Mouse (Mus musculus): Measurements from ENCODE around the gene Hydin. TPM values are rescaled to one million over a fixed set of nuclear protein-coding genes. Genes with fewer than 3 reads are reported as not detected.

Hydin gene
- total and polyA plus RNA-seq, 3 experiments, result 9.5 to 17.3 (median 9.8) TPM

DNA sequence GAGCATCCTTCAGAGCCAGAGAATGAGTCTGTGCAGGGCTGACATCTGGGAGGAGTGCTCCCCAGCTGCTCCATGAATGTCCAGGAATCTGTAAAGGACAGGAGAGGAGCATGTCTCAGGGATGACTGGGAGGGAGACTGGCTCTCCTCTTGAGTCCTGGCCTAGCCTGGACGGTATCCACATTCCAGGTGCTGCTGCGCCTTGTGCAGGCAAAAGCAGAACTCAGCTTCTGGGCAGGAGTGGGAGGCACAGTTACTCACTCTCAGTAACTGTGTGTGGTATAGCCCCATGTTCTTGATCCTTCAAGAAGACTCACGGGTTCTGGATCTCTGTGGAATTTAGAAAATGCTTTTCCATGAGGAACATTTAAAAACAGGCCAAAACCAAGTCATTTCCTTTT is 363.3 kb downstream of the Hydin start:
- in situ Hi-C loops (cut with MboI; ENCODE audit: low pct_ligation_motif_present, low pct_unique_long_range_greater_than_20kb, low sequenced_read_pairs), result loop anchor here (25.0 kb wide), 2 partner anchors 207 to 457 kb away; partner anchors contain the start of genes Clec18a, Cog4, Pdpr and Sf3b3
- peaks cover 27% of the 10 kb centered on the region for H3K79me2 ChIP-seq (replicated peaks; ENCODE audit: control insufficient read depth, extremely low read depth, insufficient read depth, poor library complexity, severe bottlenecking)
- dilution Hi-C loops (cut with MboI; ENCODE audit: extremely low pct_ligation_motif_present, extremely low pct_unique_long_range_greater_than_20kb, low sequenced_read_pairs), result no loop called here
- no peak overlapping the region for H3K4me3 ChIP-seq (replicated peaks in 1 of 3; ENCODE audit: low read depth in 2 of 3, low read length in 2 of 3, poor library complexity in 1 of 3)
- DNase-seq (ENCODE audit: extremely low read depth), result no peak
- H3K27ac ChIP-seq (ENCODE audit: insufficient read depth, low read depth), result no peak overlapping the region
- no peak overlapping the region for H3K4me2 ChIP-seq (ENCODE audit: insufficient read depth, low read depth, poor library complexity, severe bottlenecking)
- H3K9ac ChIP-seq (ENCODE audit: insufficient read depth, low read depth), result no peak overlapping the region
- no peak for TF ChIP-seq MAZ (IDR thresholded peaks at IDR 0.05; ENCODE audit: low read depth, low read length)
- no peak for TF ChIP-seq UBTF (IDR thresholded peaks at IDR 0.05; ENCODE audit: low read depth, low read length)
- no peak for TF ChIP-seq MAFK (IDR thresholded peaks at IDR 0.05; ENCODE audit: insufficient replicate concordance, low read length)
- TF ChIP-seq ZNF384 (IDR thresholded peaks at IDR 0.05; ENCODE audit: low read depth, low read length), result no peak
- no peaks in the 10 kb centered on the region for H3K27me3 ChIP-seq (replicated peaks)
- no peaks in the 10 kb centered on the region for H3K9me3 ChIP-seq (replicated peaks; ENCODE audit: low read length)
- peaks cover 2 to 24% of the 10 kb centered on the region in 2 experiments; a peak in 3 of 4 replicates for H3K4me1 ChIP-seq (ENCODE audit: control insufficient read depth in 1 of 2, insufficient read depth in 2 of 2)
- peaks cover 38 to 81% of the 10 kb centered on the region in 2 experiments for H3K36me3 ChIP-seq (replicated peaks in 1 of 2; ENCODE audit: control insufficient read depth in 1 of 2, insufficient read depth in 1 of 2, low read length in 1 of 2)

- Histone ChIP-seq H3K4me3 (replicated peaks in 1 of 3; ENCODE audit: low read depth in 2 of 3, low read length in 2 of 3, poor library complexity in 1 of 3) (no peak overlapping the region), H3K4me2 (ENCODE audit: insufficient read depth, low read depth, poor library complexity, severe bottlenecking) (no peak overlapping the region), H3K9ac (ENCODE audit: insufficient read depth, low read depth) (no peak overlapping the region), H3K27ac (ENCODE audit: insufficient read depth, low read depth) (no peak overlapping the region), H3K4me1 (ENCODE audit: control insufficient read depth in 1 of 2, insufficient read depth in 2 of 2) (peaks cover 2 to 24% of the 10 kb centered on the region in 2 experiments; a peak in 3 of 4 replicates), H3K27me3 (replicated peaks) (no peaks in the 10 kb centered on the region), H3K36me3 (replicated peaks in 1 of 2; ENCODE audit: control insufficient read depth in 1 of 2, insufficient read depth in 1 of 2, low read length in 1 of 2) (peaks cover 44 to 84% of the 10 kb centered on the region in 2 experiments), H3K79me2 (replicated peaks; ENCODE audit: control insufficient read depth, extremely low read depth, insufficient read depth, poor library complexity, severe bottlenecking) (peaks cover 22% of the 10 kb centered on the region), H3K9me3 (replicated peaks; ENCODE audit: low read length) (no peaks in the 10 kb centered on the region)
- DNase-seq (ENCODE audit: extremely low read depth), result no peak
- no peak for TF ChIP-seq JUND (conservative IDR thresholded peaks at IDR 0.05; ENCODE audit: low read depth, low read length)
- TF ChIP-seq TBP (conservative IDR thresholded peaks at IDR 0.05; ENCODE audit: low read depth, low read length), result peak; percentile 84
- TF ChIP-seq CHD2 (IDR thresholded peaks at IDR 0.05; ENCODE audit: low read length), result no peak
- in situ Hi-C loops (cut with MboI; ENCODE audit: low pct_ligation_motif_present, low pct_unique_long_range_greater_than_20kb, low sequenced_read_pairs) (loop anchor here (25.0 kb wide), 2 partner anchors 207 to 457 kb away; partner anchors contain the start of genes Clec18a, Cog4, Pdpr and Sf3b3), dilution Hi-C loops (cut with MboI; ENCODE audit: extremely low pct_ligation_motif_present, extremely low pct_unique_long_range_greater_than_20kb, low sequenced_read_pairs) (no loop called here)
Measured at GRCm38 (mm10) chr8:110630571-110631071, 363.8 kb downstream of the Hydin start.

- Histone ChIP-seq H3K36me3 (replicated peaks in 1 of 2; ENCODE audit: control insufficient read depth in 1 of 2, insufficient read depth in 1 of 2, low read length in 1 of 2) (peaks cover 49 to 90% of the 10 kb centered on the region in 2 experiments), H3K4me1 (ENCODE audit: control insufficient read depth in 1 of 2, insufficient read depth in 2 of 2) (peaks cover 2 to 20% of the 10 kb centered on the region in 2 experiments; a peak in 3 of 4 replicates), H3K4me2 (ENCODE audit: insufficient read depth, low read depth, poor library complexity, severe bottlenecking) (no peak overlapping the region), H3K79me2 (replicated peaks; ENCODE audit: control insufficient read depth, extremely low read depth, insufficient read depth, poor library complexity, severe bottlenecking) (peaks cover 17% of the 10 kb centered on the region), H3K9ac (ENCODE audit: insufficient read depth, low read depth) (no peak overlapping the region), H3K9me3 (replicated peaks; ENCODE audit: low read length) (no peaks in the 10 kb centered on the region), H3K4me3 (replicated peaks in 1 of 3; ENCODE audit: low read depth in 2 of 3, low read length in 2 of 3, poor library complexity in 1 of 3) (no peak overlapping the region), H3K27ac (ENCODE audit: insufficient read depth, low read depth) (no peak overlapping the region), H3K27me3 (replicated peaks) (no peaks in the 10 kb centered on the region)
- in situ Hi-C loops (cut with MboI; ENCODE audit: low pct_ligation_motif_present, low pct_unique_long_range_greater_than_20kb, low sequenced_read_pairs), result loop anchor here (25.0 kb wide), 2 partner anchors 206 to 456 kb away; partner anchors contain the start of genes Clec18a, Cog4, Pdpr and Sf3b3
- no peak for DNase-seq (ENCODE audit: extremely low read depth)
- TF ChIP-seq TBP (conservative IDR thresholded peaks at IDR 0.05; ENCODE audit: low read depth, low read length) (peak; percentile 72; the same call in 1 of the 2 replicates), USF2 (conservative IDR thresholded peaks at IDR 0.05; ENCODE audit: low read depth, low read length) (no peak)
- dilution Hi-C loops (cut with MboI; ENCODE audit: extremely low pct_ligation_motif_present, extremely low pct_unique_long_range_greater_than_20kb, low sequenced_read_pairs), result no loop called here
Measured at GRCm38 (mm10) chr8:110631201-110631600, 364.4 kb downstream of the Hydin start.

Measured in CH12.LX (cell line).